Mouse (Mus musculus) lung, embryonic 15.5 days (tissue): ENCODE results near the gene 1700066M21Rik. TPM values are rescaled to one million over a fixed set of nuclear protein-coding genes. Genes with fewer than 3 reads are reported as not detected.

ENCODE experiments used
- ATAC-seq: fragments of 200-750 bp; cut with Nextera tagmentation; 2 replicates; pipeline ENCODE4 v1.8.0; 2017; ENCODE audit warnings: moderate number of reproducible peaks, borderline replicate concordance; ENCODE audit not compliant: low FRiP score, low TSS enrichment; ENCODE audit errors: extremely low read depth
- H3K27ac ChIP-seq: fragments of 300-500 bp; sonication (generic); 2 replicates; pipeline ENCODE4 v1.5.1; 2015; ENCODE audit warnings: moderate library complexity, mild to moderate bottlenecking, inconsistent platforms
- H3K27me3 ChIP-seq: fragments of 300-500 bp; sonication (generic); 2 replicates; pipeline ENCODE4 v1.6.1; 2015; ENCODE audit warnings: inconsistent platforms
- H3K36me3 ChIP-seq: fragments of 300-500 bp; sonication (generic); 2 replicates; pipeline ENCODE4 v1.6.1; 2015; ENCODE audit warnings: inconsistent platforms
- H3K4me1 ChIP-seq: fragments of 300-500 bp; sonication (generic); 2 replicates; pipeline ENCODE4 v1.6.1; 2015; ENCODE audit warnings: inconsistent platforms
- H3K4me2 ChIP-seq: fragments of 300-500 bp; sonication (generic); 2 replicates; pipeline ENCODE4 v1.6.1; 2015; ENCODE audit warnings: inconsistent platforms, mild to moderate bottlenecking, moderate library complexity
- H3K4me3 ChIP-seq: fragments of 300-500 bp; sonication (generic); 2 replicates; pipeline ENCODE4 v1.5.1; 2015; ENCODE audit warnings: mild to moderate bottlenecking, inconsistent platforms
- H3K9ac ChIP-seq: fragments of 300-500 bp; sonication (generic); 2 replicates; pipeline ENCODE4 v1.6.1; 2015; ENCODE audit warnings: inconsistent platforms
- H3K9me3 ChIP-seq: fragments of 300-500 bp; sonication (generic); 2 replicates; pipeline ENCODE4 v1.6.1; 2016; ENCODE audit warnings: inconsistent platforms
- WGBS: fragments of 180-500 bp; shearing (Covaris S2); methylation state at CpG from one replicate; pipeline ENCODE4 v1.1.7; 2015; 5-methylcytosine and 5-hydroxymethylcytosine counted together
- polyA plus RNA-seq: library from polyadenylated mRNA; unstranded; fragments of >200 nt; fragmentation: Nextera tagmentation; extraction: Ambion mirVana; gene quantifications from 2 replicates; pipeline ENCODE4 v1.2.1, GENCODE M21; 2015

The 1700066M21Rik gene
- polyA plus RNA-seq, 1 experiment from 2014 or later = 14.9 TPM

DNA sequence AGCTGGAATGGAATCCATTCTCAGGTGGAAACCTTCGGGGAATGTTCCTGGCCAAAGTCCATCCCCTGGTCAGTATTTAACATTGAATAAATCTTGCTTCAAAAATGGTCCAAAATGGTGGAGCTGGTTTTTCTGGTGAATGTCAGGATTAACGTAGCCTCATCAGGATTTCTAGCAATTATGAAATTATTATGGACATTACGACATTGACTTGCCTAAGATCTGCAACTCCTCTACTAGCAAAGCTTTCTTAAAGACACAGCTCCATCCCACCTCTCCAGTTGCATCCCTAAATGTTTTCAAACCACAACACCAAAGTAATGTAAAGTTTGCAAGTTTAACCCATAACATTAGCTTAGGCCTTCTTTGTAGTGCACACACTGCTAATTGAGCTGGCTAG lies 10.0 kb upstream of the 1700066M21Rik start:
- Histone ChIP-seq H3K27me3 (no peaks in the 10 kb centered on the region), H3K27ac (no peak overlapping the region), H3K36me3 (no peaks in the 10 kb centered on the region), H3K4me1 (no peaks in the 10 kb centered on the region), H3K9me3 (no peaks in the 10 kb centered on the region), H3K4me3 (no peak overlapping the region), H3K4me2 (no peak overlapping the region), H3K9ac (no peak overlapping the region)
- no peak for ATAC-seq
- WGBS = 90% methylated on average over 3 of the region's 3 CpGs

DNA sequence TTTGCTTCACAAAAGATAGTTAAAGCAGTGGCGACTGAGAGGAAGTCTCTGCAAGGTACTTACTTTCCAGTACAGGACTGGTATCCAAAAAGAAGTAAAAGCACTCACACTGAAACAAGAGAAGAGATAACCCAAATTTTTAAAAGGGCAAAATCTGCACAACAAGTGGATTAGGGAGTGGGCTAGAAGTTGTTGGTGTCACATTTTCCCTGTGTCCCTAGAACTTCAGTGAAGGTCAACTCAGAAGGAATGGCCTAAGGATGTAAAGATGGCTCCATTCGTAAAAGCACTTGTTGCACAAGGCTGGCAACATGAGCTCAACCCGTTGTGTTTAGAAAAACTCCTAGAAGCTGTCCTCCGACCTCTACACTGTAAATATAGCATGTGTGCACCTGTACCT lies 8.3 kb upstream of the 1700066M21Rik start:
- H3K36me3 ChIP-seq = no peaks in the 10 kb centered on the region

DNA sequence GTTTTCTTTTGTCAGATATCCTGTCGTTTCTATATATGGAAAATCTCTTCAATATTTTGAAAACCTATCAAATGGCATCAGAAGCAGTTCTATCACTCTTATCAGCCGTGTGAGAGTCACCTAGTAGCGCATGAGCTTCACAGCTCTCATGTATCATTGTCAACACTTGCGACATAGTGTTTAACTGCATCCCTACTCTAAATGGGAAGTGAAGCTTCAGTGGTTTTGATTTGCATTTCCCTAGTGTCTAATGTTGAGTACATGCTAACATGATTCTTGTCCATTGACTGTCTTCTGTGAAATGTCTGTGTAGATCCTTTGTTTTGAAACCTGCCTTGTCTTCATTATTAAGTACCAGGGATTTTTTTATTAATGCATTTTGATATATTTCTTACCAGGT lies 7.0 kb upstream of the 1700066M21Rik start:
- no peak for ATAC-seq
- 48% methylated on average over 4 of the region's 4 CpGs for WGBS
- H3K27ac ChIP-seq = no peak overlapping the region

More for the DNA sequence above, 8.3 kb upstream of the 1700066M21Rik start:
- H3K27me3 ChIP-seq = no peaks in the 10 kb centered on the region
- H3K9me3 ChIP-seq = no peaks in the 10 kb centered on the region
- H3K4me1 ChIP-seq = no peaks in the 10 kb centered on the region
- WGBS = 79% methylated on average over 4 of the region's 4 CpGs
- H3K4me3 ChIP-seq = no peak overlapping the region
- H3K9ac ChIP-seq = no peak overlapping the region
- H3K27ac ChIP-seq = no peak overlapping the region
- no peak for ATAC-seq
- no peak overlapping the region for H3K4me2 ChIP-seq

DNA sequence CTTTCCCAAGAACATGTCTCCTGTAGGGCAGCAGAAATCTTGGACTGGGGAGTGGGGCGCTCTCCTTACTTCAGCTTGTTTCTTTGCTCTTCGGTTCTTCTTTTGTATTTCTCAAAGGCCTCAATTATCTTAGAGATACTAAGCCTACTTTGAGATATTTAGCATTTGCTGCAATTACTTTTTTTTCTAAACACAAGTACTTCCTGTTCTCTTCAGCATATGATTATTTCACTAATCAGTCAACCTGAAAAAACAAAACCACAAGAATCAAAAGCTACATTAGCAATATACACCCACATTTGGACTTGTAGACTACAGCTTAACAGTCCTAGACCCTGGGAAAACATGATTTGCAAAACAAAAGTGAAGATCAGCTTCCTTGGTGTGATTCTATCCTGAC lies 2.1 kb upstream of the 1700066M21Rik start:
- Histone ChIP-seq H3K27ac (no peak overlapping the region), H3K4me3 (no peak overlapping the region), H3K36me3 (no peaks in the 10 kb centered on the region), H3K9ac (no peak overlapping the region), H3K4me1 (peaks cover 8% of the 10 kb centered on the region), H3K27me3 (no peaks in the 10 kb centered on the region), H3K4me2 (no peak overlapping the region), H3K9me3 (no peaks in the 10 kb centered on the region)
- WGBS = 92% methylated on average over 2 of the region's 2 CpGs
- ATAC-seq = no peak

More for the DNA sequence above, 7.0 kb upstream of the 1700066M21Rik start:
- H3K9me3 ChIP-seq = no peaks in the 10 kb centered on the region
- no peaks in the 10 kb centered on the region for H3K4me1 ChIP-seq
- no peak overlapping the region for H3K9ac ChIP-seq
- H3K4me3 ChIP-seq = no peak overlapping the region
- H3K36me3 ChIP-seq = no peaks in the 10 kb centered on the region
- H3K4me2 ChIP-seq = no peak overlapping the region
- no peaks in the 10 kb centered on the region for H3K27me3 ChIP-seq

DNA sequence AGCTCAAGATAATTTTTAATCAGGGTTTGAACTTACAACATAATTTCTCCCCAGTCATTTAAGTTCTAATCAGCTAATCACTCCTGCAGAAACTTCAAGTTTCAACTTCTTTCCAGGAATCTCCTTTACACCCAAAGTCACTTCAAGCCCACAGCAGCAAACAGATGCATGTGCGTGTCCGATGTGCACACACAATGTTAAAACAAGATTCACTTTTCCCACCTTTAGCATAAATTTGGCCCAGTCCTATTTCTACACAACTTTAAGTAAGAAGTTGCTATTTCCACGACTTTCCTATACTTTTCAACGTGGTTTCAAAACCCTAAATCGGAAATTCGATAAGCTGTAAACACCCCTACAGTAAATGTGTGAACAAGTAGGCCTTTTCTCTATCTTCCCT lies 614 bp upstream of the 1700066M21Rik start:
- ATAC-seq = no peak
- Histone ChIP-seq H3K36me3 (no peaks in the 10 kb centered on the region), H3K27ac (peak overlapping the region; percentile 38; the same call in 1 of the 2 replicates), H3K9ac (0 out of 2 replicates have a peak overlapping the region, but pooled peaks have one; percentile 34), H3K4me1 (peaks cover 8% of the 10 kb centered on the region), H3K27me3 (no peaks in the 10 kb centered on the region), H3K4me2 (peak overlapping the region; percentile 89), H3K9me3 (no peaks in the 10 kb centered on the region), H3K4me3 (peak overlapping the region; percentile 99)
- WGBS = 55% methylated on average over 6 of the region's 6 CpGs

DNA sequence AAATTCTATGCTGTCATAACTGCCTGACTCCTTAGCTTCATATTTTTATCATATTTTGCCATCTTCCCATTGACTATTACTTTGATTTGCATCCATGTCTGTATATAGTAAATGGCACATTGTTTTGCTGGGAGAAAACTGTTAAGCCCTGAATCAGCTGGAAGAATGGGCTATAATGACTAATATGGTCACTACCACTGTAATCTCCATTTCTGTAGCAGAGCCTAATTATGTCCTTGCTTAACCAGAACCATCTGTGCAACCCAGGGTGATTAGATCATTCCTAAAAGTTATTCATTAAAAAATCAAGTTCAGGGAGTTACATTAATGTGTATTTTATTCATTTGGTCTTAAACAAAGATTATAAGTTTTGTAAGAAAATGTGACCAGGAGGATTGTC lies 9.1 kb downstream of the 1700066M21Rik start:
- no peaks in the 10 kb centered on the region for H3K4me1 ChIP-seq
- peaks cover 18% of the 10 kb centered on the region for H3K36me3 ChIP-seq
- no peaks in the 10 kb centered on the region for H3K9me3 ChIP-seq
- no peak overlapping the region for H3K4me3 ChIP-seq
- H3K9ac ChIP-seq = no peak overlapping the region
- no peaks in the 10 kb centered on the region for H3K27me3 ChIP-seq
- ATAC-seq = no peak
- no peak overlapping the region for H3K4me2 ChIP-seq
- H3K27ac ChIP-seq = no peak overlapping the region

DNA sequence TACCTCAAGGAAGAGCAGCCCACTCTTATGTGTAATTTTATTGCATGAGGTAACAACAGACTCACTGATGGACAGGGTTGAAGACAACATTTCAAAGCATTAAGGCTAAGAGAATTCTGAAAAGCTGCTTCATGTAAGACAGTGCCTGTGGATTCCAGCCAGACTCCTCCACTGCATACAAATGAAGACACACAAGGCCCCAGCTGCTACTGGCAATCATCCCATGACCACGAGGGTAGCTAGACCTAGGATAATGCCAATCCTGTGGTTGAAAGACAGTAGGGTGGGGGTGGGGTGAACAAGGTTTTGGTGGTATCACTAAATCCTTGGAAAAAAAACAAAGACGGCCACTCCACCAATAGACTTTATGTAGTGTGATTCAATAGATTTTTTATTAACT lies 10.5 kb downstream of the 1700066M21Rik start:
- Histone ChIP-seq H3K4me1 (no peaks in the 10 kb centered on the region), H3K27ac (no peak overlapping the region), H3K4me2 (no peak overlapping the region), H3K4me3 (no peak overlapping the region), H3K36me3 (peaks cover 22% of the 10 kb centered on the region), H3K9ac (no peak overlapping the region), H3K9me3 (no peaks in the 10 kb centered on the region), H3K27me3 (no peaks in the 10 kb centered on the region)
- ATAC-seq = no peak
- WGBS = 72% methylated on average over 2 of the region's 2 CpGs

DNA sequence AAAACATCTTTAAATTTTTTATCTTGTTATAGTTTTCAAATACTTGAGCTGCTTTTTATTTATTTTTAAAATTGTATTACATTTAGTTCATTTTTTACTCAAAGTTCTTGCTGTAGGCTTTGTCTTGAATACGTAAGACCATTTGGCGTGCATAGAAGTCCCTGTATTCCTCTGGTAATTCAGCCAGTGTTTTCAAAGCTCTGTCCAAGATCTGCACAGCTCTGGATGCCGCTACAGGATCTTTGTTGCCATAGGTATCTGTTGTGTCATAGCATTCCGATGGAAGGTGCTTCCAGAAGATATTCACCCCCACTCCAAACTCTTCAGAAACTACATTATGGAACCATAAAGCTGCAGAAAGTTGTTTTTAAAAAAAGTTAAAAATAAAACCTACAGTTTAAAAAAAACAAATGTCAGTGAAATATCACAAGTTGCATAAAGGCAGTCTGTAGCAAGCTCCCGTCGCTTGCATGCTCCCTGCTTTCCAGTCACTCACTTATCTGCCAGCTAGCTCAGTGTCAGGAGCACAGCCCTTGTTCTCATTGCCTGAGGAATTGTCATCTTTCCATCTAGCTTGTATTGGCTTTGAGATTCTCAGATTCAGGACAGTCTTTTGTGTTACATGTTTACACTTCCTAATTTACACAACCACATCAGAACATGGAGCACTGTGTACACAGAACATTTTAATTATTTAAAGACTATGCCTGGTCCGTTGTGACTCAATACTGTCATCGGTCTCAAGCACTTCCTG lies 11.2 kb downstream of the 1700066M21Rik start:
- H3K4me2 ChIP-seq = no peak overlapping the region
- H3K4me3 ChIP-seq = no peak overlapping the region
- H3K27ac ChIP-seq = no peak overlapping the region
- H3K4me1 ChIP-seq = no peaks in the 10 kb centered on the region
- H3K9ac ChIP-seq = no peak overlapping the region
- no peaks in the 10 kb centered on the region for H3K27me3 ChIP-seq
- WGBS = 85% methylated on average over 8 of the region's 8 CpGs
- no peak for ATAC-seq
- no peaks in the 10 kb centered on the region for H3K9me3 ChIP-seq
- H3K36me3 ChIP-seq = peaks cover 28% of the 10 kb centered on the region

DNA sequence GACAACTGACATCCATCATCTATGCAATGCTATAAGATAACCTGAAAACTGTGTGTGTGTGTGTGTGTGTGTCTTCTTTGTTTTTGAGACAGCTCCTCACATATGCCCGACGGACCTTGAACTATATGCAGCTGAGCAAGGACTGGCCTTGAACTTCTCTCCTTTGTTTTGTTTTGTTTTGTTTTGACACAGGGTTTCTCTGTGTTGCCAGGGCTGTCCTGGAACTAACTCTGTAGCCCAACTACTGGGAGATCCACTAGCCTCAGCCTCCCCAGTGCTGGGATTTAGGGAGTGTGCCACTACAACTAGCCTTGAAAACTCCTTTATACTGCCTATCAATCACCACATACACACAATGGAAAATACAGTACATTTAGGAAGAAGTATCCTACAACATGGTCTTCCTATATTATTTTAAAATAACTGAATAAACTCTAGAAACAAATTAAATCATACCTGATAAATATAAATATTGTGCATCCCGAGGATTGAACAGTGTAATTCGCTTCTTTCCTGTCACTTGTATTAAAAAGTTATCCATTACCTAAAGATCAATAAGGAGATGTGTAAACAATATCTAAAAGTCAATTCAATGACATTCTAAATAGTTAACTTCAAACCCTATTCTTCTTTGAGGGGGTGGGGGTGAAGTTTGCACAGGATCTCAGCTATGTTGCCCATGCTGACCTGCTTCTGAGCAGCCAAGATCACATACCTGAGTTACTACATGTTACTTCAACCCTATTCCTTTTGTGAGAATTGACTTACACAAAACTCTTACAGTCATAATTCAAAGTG lies 13.8 kb downstream of the 1700066M21Rik start:
- 87% methylated on average over 4 of the region's 4 CpGs for WGBS
- Histone ChIP-seq H3K4me1 (no peaks in the 10 kb centered on the region), H3K9me3 (no peaks in the 10 kb centered on the region), H3K27ac (no peak overlapping the region), H3K36me3 (peaks cover 37% of the 10 kb centered on the region), H3K4me3 (no peak overlapping the region), H3K27me3 (no peaks in the 10 kb centered on the region), H3K4me2 (no peak overlapping the region), H3K9ac (no peak overlapping the region)
- no peak for ATAC-seq

DNA sequence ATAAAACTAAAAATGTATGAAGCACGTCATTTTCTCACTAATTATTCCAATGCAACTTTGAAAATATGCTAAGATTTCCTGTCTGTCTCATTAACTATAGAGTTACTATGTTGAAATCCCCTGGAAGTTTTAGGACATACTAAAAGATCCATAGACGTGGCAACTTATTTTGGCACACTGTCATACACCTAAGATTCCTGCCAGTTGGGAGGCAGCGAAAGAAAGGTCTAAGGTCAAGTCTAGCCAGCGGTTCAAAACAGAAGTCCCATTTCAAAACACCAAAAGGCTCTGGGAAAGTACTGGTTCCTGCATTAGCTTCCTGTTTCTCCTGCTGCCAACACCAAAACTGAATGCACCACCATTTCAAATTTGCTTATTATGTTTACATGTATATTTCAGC lies 15.0 kb downstream of the 1700066M21Rik start:
- Histone ChIP-seq H3K27me3 (no peaks in the 10 kb centered on the region), H3K36me3 (peaks cover 45% of the 10 kb centered on the region), H3K9ac (no peak overlapping the region), H3K27ac (no peak overlapping the region), H3K9me3 (no peaks in the 10 kb centered on the region), H3K4me1 (no peaks in the 10 kb centered on the region), H3K4me2 (no peak overlapping the region), H3K4me3 (no peak overlapping the region)
- WGBS = 72% methylated on average over 4 of the region's 4 CpGs
- no peak for ATAC-seq

DNA sequence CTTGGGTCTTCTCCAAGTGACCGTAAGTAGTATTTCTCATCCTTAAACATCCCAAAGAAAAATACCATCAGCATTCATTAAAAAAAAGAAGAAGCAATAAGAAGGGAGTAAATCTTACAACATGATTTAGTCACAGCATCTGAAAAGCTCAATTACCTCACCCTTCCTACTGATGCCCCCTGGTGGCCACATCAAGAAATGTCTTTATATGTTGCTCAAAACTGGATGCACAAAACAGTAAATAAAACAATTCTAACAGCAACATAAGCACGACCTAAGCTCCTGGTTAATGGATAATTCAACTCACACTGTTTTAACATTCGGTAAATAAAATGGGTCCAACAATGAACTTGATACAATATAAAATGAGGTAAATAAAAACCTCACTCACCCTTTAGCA lies 16.6 kb downstream of the 1700066M21Rik start:
- H3K4me3 ChIP-seq = no peak overlapping the region
- 61% methylated on average over 3 of the region's 3 CpGs for WGBS
- H3K27me3 ChIP-seq = no peaks in the 10 kb centered on the region
- H3K4me1 ChIP-seq = no peaks in the 10 kb centered on the region
- no peak overlapping the region for H3K27ac ChIP-seq
- H3K4me2 ChIP-seq = no peak overlapping the region
- no peak overlapping the region for H3K9ac ChIP-seq
- ATAC-seq = no peak
- H3K9me3 ChIP-seq = no peaks in the 10 kb centered on the region
- peaks cover 34% of the 10 kb centered on the region for H3K36me3 ChIP-seq

DNA sequence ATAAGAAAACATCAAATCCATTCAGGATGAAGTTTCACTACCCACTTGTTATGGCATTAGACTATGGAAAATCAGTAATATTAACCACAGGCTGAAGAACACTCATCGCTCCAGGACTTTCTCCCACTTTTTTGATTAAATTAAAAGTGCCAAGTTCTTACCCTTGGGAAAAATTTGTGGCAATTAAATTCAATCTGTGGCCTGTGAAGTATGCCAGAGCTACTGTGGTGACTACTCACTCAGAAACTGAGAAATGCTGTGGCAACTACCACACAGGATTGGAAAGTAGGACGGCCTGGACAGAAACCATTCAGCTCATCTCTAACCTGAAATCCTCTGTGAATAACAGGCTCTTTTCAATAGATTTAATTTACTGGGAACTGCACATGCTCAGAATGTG lies 22.9 kb downstream of the 1700066M21Rik start:
- 91% methylated on average over 2 of the region's 2 CpGs for WGBS
- no peak overlapping the region for H3K4me2 ChIP-seq
- no peaks in the 10 kb centered on the region for H3K27me3 ChIP-seq
- H3K9me3 ChIP-seq = no peaks in the 10 kb centered on the region
- no peak overlapping the region for H3K27ac ChIP-seq
- no peak for ATAC-seq
- H3K4me3 ChIP-seq = no peak overlapping the region
- H3K9ac ChIP-seq = no peak overlapping the region
- H3K36me3 ChIP-seq = peaks cover 25% of the 10 kb centered on the region
- H3K4me1 ChIP-seq = 0 out of 2 replicates have a peak, but pooled peaks cover under 1% of the 10 kb centered on the region
